Mouse (Mus musculus) MEL (cell line): Measurements from ENCODE around the gene Cecr2.

ENCODE experiments used
- CTCF ChIP-seq, 3 experiments: IDR thresholded peaks in 2 of 3; conservative IDR thresholded peaks in 1 of 3; 2 replicates each; pipeline ENCODE4 v1.5.1; 2011 to 2012; ENCODE audit warnings: low read length in 3 of 3, low read depth in 2 of 3, mild to moderate bottlenecking in 2 of 3, improper control_type of control experiment in 1 of 3, inconsistent platforms in 1 of 3, mixed read lengths in 1 of 3, moderate library complexity in 1 of 3; ENCODE audit not compliant: control insufficient read depth in 1 of 3, insufficient read depth in 1 of 3, poor library complexity in 1 of 3, severe bottlenecking in 1 of 3
- GATA1 ChIP-seq: IDR thresholded peaks from 2 replicates; pipeline ENCODE4 v1.6.1; 2011; ENCODE audit warnings: low read depth, low read length, improper control_type of control experiment
- KAT2A ChIP-seq: conservative IDR thresholded peaks from 2 replicates; pipeline ENCODE4 v1.6.1; 2012; ENCODE audit warnings: low read depth, low read length, improper control_type of control experiment, inconsistent platforms
- MYB ChIP-seq: IDR thresholded peaks from 2 replicates; pipeline ENCODE4 v1.6.1; 2011; ENCODE audit warnings: mild to moderate bottlenecking, low read depth, low read length, improper control_type of control experiment
- POLR2A ChIP-seq, 2 experiments: IDR thresholded peaks; 2 replicates each; pipeline ENCODE4 v1.6.1; 2011 to 2012; ENCODE audit warnings: low read length in 2 of 2, mild to moderate bottlenecking in 2 of 2, control low read depth in 1 of 2, improper control_type of control experiment in 1 of 2, low read depth in 1 of 2, moderate library complexity in 1 of 2; ENCODE audit not compliant: control insufficient read depth in 1 of 2, insufficient read depth in 1 of 2, poor library complexity in 1 of 2

GRCm38 (mm10) chr6:120744266-120744665 lies 78.1 kb downstream of the Cecr2 start:
- TF ChIP-seq KAT2A (no peak), MYB (no peak), CTCF (IDR thresholded peaks at IDR 0.05 in 2 of 3, conservative IDR thresholded peaks at IDR 0.05 in 1 of 3; ENCODE audit: control insufficient read depth in 1 of 3, insufficient read depth in 1 of 3, low read depth in 2 of 3, low read length in 3 of 3, poor library complexity in 1 of 3, severe bottlenecking in 1 of 3) (no peak), POLR2A (IDR thresholded peaks at IDR 0.05; ENCODE audit: control insufficient read depth in 1 of 2, insufficient read depth in 1 of 2, low read depth in 1 of 2, low read length in 2 of 2, poor library complexity in 1 of 2) (no peak), GATA1 (no peak)
